Mouse (Mus musculus): ENCODE measurements around the gene Dtx2. TPM values are rescaled to one million over a fixed set of nuclear protein-coding genes. Genes with fewer than 3 reads are reported as not detected.
"Not testable (repeated sequence)": the region's sequence is repeated elsewhere in the genome, so short reads cannot be mapped to it uniquely, and the experiment has no call there.

Gene Dtx2
- polyA plus RNA-seq, 1 experiment from 2014 or later, result 21.4 TPM

GRCm38 (mm10) chr5:136054301-136055077, 59.9 kb downstream of the Dtx2 start, which contains the start of gene Upk3bl:
TSS of gene Upk3bl (plus strand) at chr5:136054492.
- Histone ChIP-seq H3K4me1 (replicated peaks) (peaks cover 19% of the 10 kb centered on the region), H3K36me3 (no peaks in the 10 kb centered on the region), H3K4me3 (replicated peaks) (no peak within 1 kb of the TSS), H3K4me2 (replicated peaks) (no peak within 1 kb of the TSS), H3K27ac (no peak within 1 kb of the TSS), H3K9me3 (no peaks in the 10 kb centered on the region), H3K27me3 (replicated peaks) (no peaks in the 10 kb centered on the region), H3K9ac (no peak within 1 kb of the TSS)
- no peak for ATAC-seq
- WGBS, result 77% methylated on average over 11 of the region's 11 CpGs

- Histone ChIP-seq H3K4me3 (replicated peaks) (no peak overlapping the region), H3K9me3 (no peaks in the 10 kb centered on the region), H3K4me1 (replicated peaks) (peaks cover 19% of the 10 kb centered on the region), H3K4me2 (replicated peaks) (no peak overlapping the region), H3K27ac (no peak overlapping the region), H3K9ac (no peak overlapping the region), H3K27me3 (replicated peaks) (no peaks in the 10 kb centered on the region), H3K36me3 (no peaks in the 10 kb centered on the region)
- WGBS, result 43% methylated on average over 4 of the region's 4 CpGs
- no peak for ATAC-seq
Measured at GRCm38 (mm10) chr5:136056062-136056461, 61.5 kb downstream of the Dtx2 start.

GRCm38 (mm10) chr5:136057085-136057484, 62.5 kb downstream of the Dtx2 start:
- H3K27ac ChIP-seq, result no peak overlapping the region
- ATAC-seq, result no peak
- no peaks in the 10 kb centered on the region for H3K27me3 ChIP-seq (replicated peaks)
- H3K9me3 ChIP-seq, result no peaks in the 10 kb centered on the region
- H3K36me3 ChIP-seq, result no peaks in the 10 kb centered on the region
- H3K4me2 ChIP-seq (replicated peaks), result no peak overlapping the region
- peaks cover 10% of the 10 kb centered on the region; the same call in 1 of the 2 replicates for H3K4me1 ChIP-seq (replicated peaks)
- WGBS, result 11% methylated on average over 8 of the region's 8 CpGs
- no peak overlapping the region for H3K9ac ChIP-seq
- H3K4me3 ChIP-seq (replicated peaks), result no peak overlapping the region

DNA sequence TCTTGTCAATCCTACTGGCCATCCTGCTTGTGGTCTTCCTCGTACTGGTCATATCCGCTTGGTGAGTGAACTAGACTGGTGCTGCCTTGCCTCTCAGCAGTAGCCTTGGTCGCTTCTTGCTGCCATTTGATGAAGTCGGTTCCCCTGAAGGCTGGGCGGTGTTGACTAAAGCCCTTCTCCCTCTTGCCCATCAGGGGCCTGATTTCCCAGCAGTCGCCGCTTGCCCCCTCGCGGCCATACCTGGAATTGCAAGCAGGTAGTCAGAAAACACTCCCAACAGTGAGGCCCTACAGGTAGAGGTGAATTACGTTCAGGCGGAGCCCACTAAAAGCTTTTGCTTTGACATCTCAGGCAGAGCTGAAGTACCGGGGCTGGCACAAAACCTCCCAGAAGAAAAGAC, 67.0 kb downstream of the Dtx2 start:
- WGBS, result 13% methylated on average over 12 of the region's 12 CpGs
- H3K4me1 ChIP-seq (replicated peaks), result peaks cover 7% of the 10 kb centered on the region; the same call in 1 of the 2 replicates
- no peaks in the 10 kb centered on the region for H3K36me3 ChIP-seq
- H3K4me3 ChIP-seq (replicated peaks), result no peak overlapping the region
- peak; percentile 27; the same call in 1 of the 2 replicates for ATAC-seq
- no peak overlapping the region for H3K27ac ChIP-seq
- H3K9ac ChIP-seq, result no peak overlapping the region
- no peaks in the 10 kb centered on the region for H3K9me3 ChIP-seq
- no peaks in the 10 kb centered on the region for H3K27me3 ChIP-seq (replicated peaks)
- no peak overlapping the region for H3K4me2 ChIP-seq (replicated peaks)

DNA sequence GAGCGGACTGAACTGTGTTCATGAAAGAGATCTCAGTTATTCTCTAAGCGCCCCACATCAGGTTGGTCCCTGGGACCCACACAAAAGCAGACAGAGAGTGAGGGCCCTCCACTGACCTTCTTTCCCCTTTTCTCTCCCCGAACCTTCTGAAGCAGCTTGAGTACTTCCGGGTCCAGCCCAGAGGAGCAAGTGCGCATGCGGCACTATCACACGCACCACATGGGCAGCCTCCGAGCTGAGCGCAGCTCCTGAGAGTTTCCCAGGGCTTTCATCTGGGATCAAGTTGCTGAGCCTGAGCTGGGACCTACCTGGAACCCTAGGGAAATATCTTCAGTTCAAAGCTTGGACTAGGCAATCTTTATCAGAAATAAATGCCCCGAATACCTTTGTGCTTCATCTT, 69.3 kb downstream of the Dtx2 start:
- Histone ChIP-seq H3K27me3 (replicated peaks) (no peaks in the 10 kb centered on the region), H3K9me3 (no peaks in the 10 kb centered on the region), H3K4me1 (replicated peaks) (no peaks in the 10 kb centered on the region), H3K4me2 (replicated peaks) (no peak overlapping the region), H3K4me3 (replicated peaks) (no peak overlapping the region), H3K27ac (no peak overlapping the region), H3K9ac (no peak overlapping the region), H3K36me3 (no peaks in the 10 kb centered on the region)
- WGBS, result 91% methylated on average over 10 of the region's 10 CpGs
- no peak for ATAC-seq

DNA sequence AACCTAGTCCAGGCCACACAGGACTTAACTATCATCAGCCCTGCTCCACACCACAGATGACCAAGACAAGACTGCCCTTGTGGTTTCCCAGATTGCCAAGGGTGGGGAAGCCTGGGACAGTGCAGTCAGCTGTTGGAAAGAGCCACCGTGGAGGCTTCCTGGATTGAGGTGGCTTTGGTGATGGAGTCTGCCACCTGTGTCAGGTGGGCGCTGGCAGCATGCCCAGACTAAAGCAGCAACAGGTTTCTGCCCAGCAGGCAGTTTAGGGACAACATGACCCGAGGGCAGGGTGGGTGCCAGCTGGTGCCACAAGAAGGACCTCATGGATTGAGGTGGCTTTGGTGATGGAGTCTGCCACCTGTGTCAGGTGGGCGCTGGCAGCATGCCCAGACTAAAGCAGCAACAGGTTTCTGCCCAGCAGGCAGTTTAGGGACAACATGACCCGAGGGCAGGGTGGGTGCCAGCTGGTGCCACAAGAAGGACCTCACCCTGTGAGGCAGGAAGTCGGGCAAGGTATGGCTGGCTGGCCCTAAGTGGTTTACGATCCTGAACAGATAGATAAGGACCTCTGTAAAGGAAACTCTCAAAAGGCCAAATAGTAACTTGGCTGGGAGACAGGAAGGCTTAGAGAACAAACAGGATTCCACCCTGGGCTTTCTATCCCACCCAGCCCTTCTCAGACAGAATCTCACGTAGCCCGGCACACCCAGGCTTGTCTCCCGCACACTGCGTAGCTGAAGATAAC, 72.0 kb downstream of the Dtx2 start:
- ATAC-seq, result peak; percentile 83
- H3K27me3 ChIP-seq (replicated peaks); H3K27ac ChIP-seq; H3K4me1 ChIP-seq (replicated peaks); H3K4me2 ChIP-seq (replicated peaks); H3K36me3 ChIP-seq; H3K9me3 ChIP-seq; H3K9ac ChIP-seq; H3K4me3 ChIP-seq (replicated peaks): not testable (repeated sequence)
- WGBS, result 57% methylated on average over 11 of the region's 11 CpGs

DNA sequence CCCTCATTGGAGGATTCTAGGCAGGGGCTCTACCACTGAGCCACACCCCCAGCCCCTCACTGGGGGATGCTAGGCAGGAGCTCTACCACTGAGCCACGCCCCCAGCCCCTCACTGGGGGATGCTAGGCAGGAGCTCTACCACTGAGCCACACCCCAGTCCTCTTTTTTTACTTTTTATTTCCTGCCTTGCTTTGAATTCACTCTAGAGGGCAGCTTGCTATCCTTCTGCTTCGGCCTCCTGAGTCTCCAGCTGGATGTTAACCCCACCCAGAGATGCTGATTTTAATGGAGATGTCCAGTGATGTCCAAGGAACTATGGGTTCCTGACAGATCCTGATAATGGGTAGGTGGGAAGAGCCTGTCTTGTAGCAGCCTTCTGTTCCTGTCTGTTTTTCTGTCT, 74.8 kb downstream of the Dtx2 start:
- Histone ChIP-seq H3K9ac (no peak overlapping the region), H3K27ac (no peak overlapping the region), H3K4me3 (replicated peaks) (no peak overlapping the region), H3K27me3 (replicated peaks) (no peaks in the 10 kb centered on the region), H3K36me3 (no peaks in the 10 kb centered on the region), H3K4me1 (replicated peaks) (no peaks in the 10 kb centered on the region), H3K4me2 (replicated peaks) (no peak overlapping the region), H3K9me3 (no peaks in the 10 kb centered on the region)
- ATAC-seq, result no peak
- WGBS, result 54% methylated on average over 2 of the region's 2 CpGs

DNA sequence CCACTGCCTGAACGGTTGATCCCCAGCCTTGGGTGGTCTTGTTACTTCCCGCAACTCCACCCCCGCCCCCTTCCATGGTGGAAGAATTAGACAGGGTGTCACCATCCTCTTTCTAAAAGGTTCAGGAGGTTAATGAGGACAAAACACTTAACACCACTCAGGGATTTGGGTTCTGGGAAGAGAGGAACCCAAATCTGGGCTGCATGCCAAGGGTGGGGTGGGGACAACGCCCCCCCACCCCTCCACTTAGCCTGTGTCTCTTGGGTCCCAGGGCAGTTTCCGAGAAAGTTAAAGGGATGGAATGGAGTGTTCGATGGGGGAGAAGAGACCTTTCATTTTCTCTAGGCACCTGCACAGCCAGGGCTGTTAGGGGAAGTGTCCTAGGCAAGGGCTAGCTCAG, 78.5 kb downstream of the Dtx2 start:
- Histone ChIP-seq H3K4me2 (replicated peaks) (no peak overlapping the region), H3K36me3 (no peaks in the 10 kb centered on the region), H3K9me3 (no peaks in the 10 kb centered on the region), H3K27ac (no peak overlapping the region), H3K9ac (no peak overlapping the region), H3K27me3 (replicated peaks) (no peaks in the 10 kb centered on the region), H3K4me1 (replicated peaks) (peaks cover 8% of the 10 kb centered on the region; the same call in 1 of the 2 replicates), H3K4me3 (replicated peaks) (no peak overlapping the region)
- ATAC-seq, result no peak
- WGBS, result 54% methylated on average over 6 of the region's 6 CpGs

DNA sequence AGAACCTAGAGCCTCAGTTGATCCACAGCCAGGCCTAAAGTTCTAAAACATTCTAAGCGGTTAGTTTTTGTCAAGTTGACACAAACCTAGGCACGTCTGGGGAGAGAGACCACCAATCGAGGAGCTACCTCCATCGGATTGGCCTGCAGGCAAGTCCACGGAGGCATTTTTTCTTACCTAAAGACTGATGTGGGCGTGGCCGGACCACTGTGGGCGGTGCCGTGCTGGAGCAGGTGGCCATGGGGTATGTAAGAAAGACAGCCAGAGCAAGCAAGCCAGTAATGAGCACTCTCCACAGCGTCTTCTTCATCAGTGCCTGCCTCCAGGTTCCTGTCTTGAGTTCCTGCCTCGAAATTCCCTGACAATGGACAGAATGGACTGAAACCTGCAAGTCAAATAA, 78.9 kb downstream of the Dtx2 start:
- H3K27me3 ChIP-seq (replicated peaks), result no peaks in the 10 kb centered on the region
- H3K36me3 ChIP-seq, result no peaks in the 10 kb centered on the region
- ATAC-seq, result no peak
- H3K4me2 ChIP-seq (replicated peaks), result no peak overlapping the region
- no peak overlapping the region for H3K27ac ChIP-seq
- H3K9ac ChIP-seq, result no peak overlapping the region
- H3K9me3 ChIP-seq, result no peaks in the 10 kb centered on the region
- H3K4me1 ChIP-seq (replicated peaks), result peaks cover 8% of the 10 kb centered on the region; the same call in 1 of the 2 replicates
- WGBS, result 61% methylated on average over 11 of the region's 11 CpGs
- no peak overlapping the region for H3K4me3 ChIP-seq (replicated peaks)

DNA sequence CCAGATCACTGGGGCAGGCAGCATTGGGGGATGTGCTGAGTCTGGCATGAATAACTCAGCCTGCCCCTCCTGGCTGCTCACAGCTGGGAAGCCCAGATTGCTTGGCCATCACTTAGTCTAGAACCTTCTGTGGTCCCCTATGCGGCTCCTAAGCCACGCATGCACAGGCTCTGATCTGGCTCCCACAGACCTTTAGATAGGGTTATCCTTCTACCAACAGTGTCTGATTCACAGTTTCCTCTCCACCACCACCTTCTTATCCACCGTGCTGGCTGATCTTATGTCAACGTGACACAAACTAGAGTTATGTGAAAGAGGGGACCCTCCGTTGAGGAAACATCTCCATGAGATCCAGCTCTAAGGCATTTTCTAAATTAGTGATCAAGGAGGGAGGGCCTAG, 80.5 kb downstream of the Dtx2 start:
- Histone ChIP-seq H3K9ac (no peak overlapping the region), H3K4me3 (replicated peaks) (no peak overlapping the region), H3K27me3 (replicated peaks) (no peaks in the 10 kb centered on the region), H3K9me3 (no peaks in the 10 kb centered on the region), H3K4me2 (replicated peaks) (no peak overlapping the region), H3K4me1 (replicated peaks) (peaks cover 8% of the 10 kb centered on the region; the same call in 1 of the 2 replicates), H3K36me3 (no peaks in the 10 kb centered on the region), H3K27ac (no peak overlapping the region)
- ATAC-seq, result no peak
- 87% methylated on average over 5 of the region's 5 CpGs for WGBS

GRCm38 (mm10) chr5:136076284-136076683, 81.7 kb downstream of the Dtx2 start:
- H3K36me3 ChIP-seq, result no peaks in the 10 kb centered on the region
- H3K9me3 ChIP-seq, result no peaks in the 10 kb centered on the region
- H3K9ac ChIP-seq, result no peak overlapping the region
- H3K4me3 ChIP-seq (replicated peaks), result no peak overlapping the region
- H3K4me1 ChIP-seq (replicated peaks), result peaks cover 8% of the 10 kb centered on the region; the same call in 1 of the 2 replicates
- H3K4me2 ChIP-seq (replicated peaks), result peak overlapping the region; percentile 14; the same call in 1 of the 2 replicates
- 24% methylated on average over 7 of the region's 7 CpGs for WGBS
- H3K27ac ChIP-seq, result 0 out of 2 replicates have a peak overlapping the region, but pooled peaks have one; percentile 28
- H3K27me3 ChIP-seq (replicated peaks), result no peaks in the 10 kb centered on the region
- peak; percentile 68 for ATAC-seq

DNA sequence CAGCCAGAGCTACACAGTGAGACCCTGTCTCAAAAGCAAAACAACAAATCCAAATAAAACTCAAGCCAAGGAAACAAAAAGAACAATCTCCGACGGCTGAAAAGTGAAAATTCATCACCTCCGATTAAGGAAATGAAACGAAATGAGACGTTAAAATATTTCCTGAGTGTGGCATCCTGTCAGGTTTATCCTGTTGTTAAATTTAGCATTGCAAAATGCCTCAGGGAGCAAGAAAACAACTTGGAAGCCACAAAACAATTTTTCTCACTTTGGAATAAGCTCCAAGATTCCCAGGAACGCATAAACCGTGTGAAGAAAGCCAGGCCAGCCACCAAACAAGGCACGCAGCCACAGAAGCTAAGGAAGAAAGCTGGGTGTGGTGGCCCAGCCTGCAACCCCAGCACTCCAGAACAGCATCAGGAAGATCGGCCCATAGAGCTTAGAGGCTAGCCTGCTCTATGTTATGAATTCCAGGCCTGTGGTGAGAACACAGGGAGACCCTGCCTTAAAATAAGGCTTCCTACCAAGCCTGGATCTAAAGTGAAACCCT, 82.5 kb downstream of the Dtx2 start:
- no peaks in the 10 kb centered on the region for H3K36me3 ChIP-seq
- no peaks in the 10 kb centered on the region for H3K27me3 ChIP-seq (replicated peaks)
- 78% methylated on average over 9 of the region's 9 CpGs for WGBS
- H3K4me1 ChIP-seq (replicated peaks), result peaks cover 8% of the 10 kb centered on the region; the same call in 1 of the 2 replicates
- H3K9ac ChIP-seq, result no peak overlapping the region
- no peak overlapping the region for H3K4me3 ChIP-seq (replicated peaks)
- no peak overlapping the region for H3K27ac ChIP-seq
- ATAC-seq, result no peak
- H3K4me2 ChIP-seq (replicated peaks), result no peak overlapping the region
- H3K9me3 ChIP-seq, result no peaks in the 10 kb centered on the region
